Mouse (Mus musculus): Measurements from ENCODE around the gene Htr1a.

GRCm38 (mm10) chr13:105433630-105434029 is 9.8 kb upstream of the Htr1a start:
- TF ChIP-seq POLR2A (IDR thresholded peaks at IDR 0.05; ENCODE audit: low read depth, low read length), result no peak
- TF ChIP-seq CTCF (IDR thresholded peaks at IDR 0.05; ENCODE audit: extremely low read depth, insufficient read length, insufficient replicate concordance, low read depth, low read length), result no peak

Measured in small intestine, adult 2 months (tissue).